Mouse (Mus musculus): ENCODE data around the gene Sub1.

Sub1 gene

GRCm38 (mm10) chr15:11996883-11997282 lies at the start of gene Sub1:
TSS of gene Sub1 (minus strand) at chr15:11996983.
- TF ChIP-seq GATA4 (IDR thresholded peaks at IDR 0.05; ENCODE audit: insufficient replicate concordance, low read length), result no peak

- TF ChIP-seq GATA4 (IDR thresholded peaks at IDR 0.05; ENCODE audit: insufficient replicate concordance, low read length), result no peak
Measured at GRCm38 (mm10) chr15:12040407-12040710, 43.6 kb upstream of the Sub1 start.

- no peak for TF ChIP-seq GATA4 (IDR thresholded peaks at IDR 0.05; ENCODE audit: insufficient replicate concordance, low read length)
Measured at GRCm38 (mm10) chr15:12039671-12040406, 43.1 kb upstream of the Sub1 start.

- TF ChIP-seq GATA4 (IDR thresholded peaks at IDR 0.05; ENCODE audit: insufficient replicate concordance, low read length), result no peak
Measured at GRCm38 (mm10) chr15:12039256-12039655, 42.5 kb upstream of the Sub1 start.

GRCm38 (mm10) chr15:12037866-12038625 lies 41.3 kb upstream of the Sub1 start:
- no peak for TF ChIP-seq GATA4 (IDR thresholded peaks at IDR 0.05; ENCODE audit: insufficient replicate concordance, low read length)

- no peak for TF ChIP-seq GATA4 (IDR thresholded peaks at IDR 0.05; ENCODE audit: insufficient replicate concordance, low read length)
Measured at GRCm38 (mm10) chr15:12037217-12037616, 40.4 kb upstream of the Sub1 start.

- TF ChIP-seq GATA4 (IDR thresholded peaks at IDR 0.05; ENCODE audit: insufficient replicate concordance, low read length), result no peak
Measured at GRCm38 (mm10) chr15:12036675-12037074, 39.9 kb upstream of the Sub1 start.

- TF ChIP-seq GATA4 (IDR thresholded peaks at IDR 0.05; ENCODE audit: insufficient replicate concordance, low read length), result no peak
Measured at GRCm38 (mm10) chr15:12034317-12034716, 37.5 kb upstream of the Sub1 start.

- TF ChIP-seq GATA4 (IDR thresholded peaks at IDR 0.05; ENCODE audit: insufficient replicate concordance, low read length), result no peak
Measured at GRCm38 (mm10) chr15:12033155-12033554, 36.4 kb upstream of the Sub1 start.

- TF ChIP-seq GATA4 (IDR thresholded peaks at IDR 0.05; ENCODE audit: insufficient replicate concordance, low read length), result no peak
Measured at GRCm38 (mm10) chr15:12032512-12032911, 35.7 kb upstream of the Sub1 start.

- TF ChIP-seq GATA4 (IDR thresholded peaks at IDR 0.05; ENCODE audit: insufficient replicate concordance, low read length), result no peak
Measured at GRCm38 (mm10) chr15:12031861-12032260, 35.1 kb upstream of the Sub1 start.

- no peak for TF ChIP-seq GATA4 (IDR thresholded peaks at IDR 0.05; ENCODE audit: insufficient replicate concordance, low read length)
Measured at GRCm38 (mm10) chr15:12030221-12030620, 33.4 kb upstream of the Sub1 start.

GRCm38 (mm10) chr15:12027807-12028206 lies 31.0 kb upstream of the Sub1 start:
- no peak for TF ChIP-seq GATA4 (IDR thresholded peaks at IDR 0.05; ENCODE audit: insufficient replicate concordance, low read length)

GRCm38 (mm10) chr15:12026932-12027450 lies 30.2 kb upstream of the Sub1 start:
- TF ChIP-seq GATA4 (IDR thresholded peaks at IDR 0.05; ENCODE audit: insufficient replicate concordance, low read length), result no peak

- no peak for TF ChIP-seq GATA4 (IDR thresholded peaks at IDR 0.05; ENCODE audit: insufficient replicate concordance, low read length)
Measured at GRCm38 (mm10) chr15:12026026-12026425, 29.2 kb upstream of the Sub1 start.

GRCm38 (mm10) chr15:12025341-12025740 lies 28.6 kb upstream of the Sub1 start:
- no peak for TF ChIP-seq GATA4 (IDR thresholded peaks at IDR 0.05; ENCODE audit: insufficient replicate concordance, low read length)

Measured in liver, adult (tissue).